Mouse (Mus musculus) kidney, adult 2 months (tissue): ENCODE results near the gene Lmbrd1.

Experiments used
- CTCF ChIP-seq: fragments of 200-500 bp; conservative IDR thresholded peaks from 2 replicates; pipeline ENCODE4 v1.5.1; 2011; ENCODE audit warnings: low read depth, mild to moderate bottlenecking, control low read depth, low read length, moderate library complexity, mixed read lengths; ENCODE audit not compliant: insufficient read depth, insufficient read length
- POLR2A ChIP-seq: fragments of 200-500 bp; IDR thresholded peaks from one replicate; pipeline ENCODE4 v1.6.1; 2011; ENCODE audit warnings: low read depth, low read length, control low read depth

DNA sequence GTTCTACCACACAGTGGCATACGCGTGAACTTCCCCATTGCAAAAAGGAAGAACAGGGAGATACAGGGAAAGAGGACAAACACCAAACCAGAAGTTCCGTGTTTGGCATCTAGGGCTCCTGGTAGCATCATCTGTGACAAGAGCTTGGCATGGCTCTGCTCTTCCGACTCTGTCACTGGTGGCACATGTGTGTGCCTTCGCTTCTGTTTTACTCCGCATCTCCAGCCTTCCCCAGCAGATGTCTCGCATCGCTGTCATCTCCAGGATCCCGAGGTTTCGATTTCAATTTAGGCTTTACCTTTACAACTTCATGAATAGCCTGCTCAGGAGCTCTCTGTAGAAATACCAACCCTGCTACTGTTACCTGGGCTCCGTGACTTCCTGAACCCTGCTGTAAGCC lies 51.4 kb downstream of the Lmbrd1 start:
- TF ChIP-seq CTCF (no peak), POLR2A (no peak)
